Mouse (Mus musculus): ENCODE results near the gene Btd. TPM values are rescaled to one million over a fixed set of nuclear protein-coding genes. Genes with fewer than 3 reads are reported as not detected.

Gene Btd
- polyA plus RNA-seq, 1 experiment from 2014 or later: 33.5 TPM

DNA sequence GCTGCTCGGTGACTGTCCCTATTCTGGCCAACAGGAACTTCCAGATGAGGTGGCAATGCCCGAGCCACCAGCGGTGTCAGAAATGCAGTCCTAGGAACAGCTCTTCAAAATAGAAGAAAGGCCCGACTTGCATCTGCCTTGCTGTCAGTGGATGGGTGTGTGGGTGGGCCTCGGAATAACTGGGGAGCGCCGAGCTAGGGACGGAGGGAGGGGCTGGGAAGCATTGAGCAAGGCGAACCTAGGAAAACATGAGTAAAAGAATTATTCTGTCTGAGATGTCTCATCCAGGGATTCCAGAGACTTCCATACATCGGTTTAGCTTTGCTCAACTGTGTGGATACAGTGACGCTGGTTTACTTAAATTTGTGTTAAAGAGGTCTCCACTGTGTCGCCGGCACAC is 27.5 kb downstream of the Btd start:
- peaks cover 18% of the 10 kb centered on the region for H3K36me3 ChIP-seq
- H3K4me1 ChIP-seq: peaks cover 52% of the 10 kb centered on the region
- 85% methylated on average over 13 of the region's 13 CpGs for WGBS
- H3K4me2 ChIP-seq: no peak overlapping the region
- H3K9ac ChIP-seq: no peak overlapping the region
- H3K27me3 ChIP-seq: no peaks in the 10 kb centered on the region
- no peak for ATAC-seq (ENCODE audit: insufficient number of reproducible peaks, insufficient read depth, low FRiP score, low TSS enrichment, low read depth)
- peak overlapping the region; percentile 89 for H3K27ac ChIP-seq
- no peak overlapping the region for H3K4me3 ChIP-seq
- no peaks in the 10 kb centered on the region for H3K9me3 ChIP-seq

DNA sequence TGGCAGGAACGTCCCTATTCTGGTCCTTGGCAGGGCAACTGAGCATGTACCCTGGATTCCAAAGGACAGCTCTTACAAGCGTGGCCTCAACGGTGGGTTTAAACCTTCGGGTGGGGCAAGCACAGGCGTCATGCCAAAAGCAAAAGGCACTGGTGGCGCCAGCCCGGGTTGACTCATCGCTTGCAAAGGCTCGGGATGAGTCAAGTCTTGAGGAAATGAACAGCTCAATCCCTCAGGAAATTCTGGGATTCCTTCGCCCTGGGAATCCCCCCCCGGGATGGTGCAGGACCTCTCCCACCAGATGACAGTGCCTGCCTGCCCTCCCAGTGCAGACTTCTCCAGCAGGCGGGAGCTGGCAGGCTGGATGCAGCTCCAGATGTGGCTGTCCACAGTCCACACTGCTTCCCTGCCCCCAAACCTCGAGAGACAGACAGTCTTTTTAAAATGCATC is 28.4 kb downstream of the Btd start:
- Histone ChIP-seq H3K9me3 (no peaks in the 10 kb centered on the region), H3K27me3 (no peaks in the 10 kb centered on the region), H3K4me1 (peaks cover 43% of the 10 kb centered on the region), H3K4me3 (no peak overlapping the region), H3K27ac (peak overlapping the region; percentile 89), H3K36me3 (peaks cover 18% of the 10 kb centered on the region), H3K4me2 (peak overlapping the region; percentile 29), H3K9ac (peak overlapping the region; percentile 6; the same call in 1 of the 2 replicates)
- WGBS: 62% methylated on average over 13 of the region's 13 CpGs
- peak; percentile 53; the same call in 1 of the 2 replicates for ATAC-seq (ENCODE audit: insufficient number of reproducible peaks, insufficient read depth, low FRiP score, low TSS enrichment, low read depth)

DNA sequence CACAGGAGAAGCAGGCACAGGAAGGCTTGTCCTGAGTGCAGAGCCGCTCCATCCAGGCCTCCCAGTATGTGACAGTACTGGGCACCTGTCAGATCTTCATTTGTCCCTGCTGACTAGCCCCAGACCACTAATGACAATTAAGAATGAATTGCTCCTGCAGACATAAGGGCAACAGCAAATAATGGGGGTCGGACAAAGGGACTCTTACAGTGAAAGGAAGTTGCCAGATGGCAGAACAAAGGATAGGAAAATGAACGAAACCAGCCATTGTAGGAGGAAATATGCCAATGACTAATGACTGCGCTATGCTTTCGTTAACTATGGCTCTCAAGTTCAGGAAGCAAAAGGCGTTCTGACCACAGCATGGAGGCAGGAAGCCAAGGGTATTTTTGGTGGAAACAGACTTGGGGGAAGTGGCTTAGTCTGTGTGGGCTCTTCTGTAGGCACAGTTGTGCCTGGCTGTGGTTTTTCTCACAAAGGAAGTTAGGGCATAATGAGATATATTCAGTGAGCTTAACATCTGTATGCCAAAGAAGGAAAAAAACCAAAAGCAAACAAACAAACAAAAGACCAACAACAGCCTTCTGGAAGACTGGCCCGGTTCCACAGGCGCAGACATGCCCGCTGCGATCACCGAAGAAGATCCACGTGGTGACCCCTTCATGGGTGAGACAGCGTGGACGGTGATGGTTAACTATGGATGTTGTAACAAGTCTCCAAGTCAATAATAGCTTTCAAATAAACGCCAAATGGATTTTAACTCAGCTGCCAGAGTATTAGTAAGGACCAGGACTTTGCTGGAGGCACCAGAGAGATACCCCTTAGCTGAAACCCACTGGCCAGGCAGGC is 29.0 kb downstream of the Btd start:
- H3K9ac ChIP-seq: peak overlapping the region; percentile 6
- no peaks in the 10 kb centered on the region for H3K27me3 ChIP-seq
- H3K27ac ChIP-seq: peak overlapping the region; percentile 89
- 68% methylated on average over 15 of the region's 15 CpGs for WGBS
- H3K4me2 ChIP-seq: peak overlapping the region; percentile 29
- no peak overlapping the region for H3K4me3 ChIP-seq
- peaks cover 18% of the 10 kb centered on the region for H3K36me3 ChIP-seq
- H3K4me1 ChIP-seq: peaks cover 36% of the 10 kb centered on the region
- no peak; the same call in 1 of the 2 replicates for ATAC-seq (ENCODE audit: insufficient number of reproducible peaks, insufficient read depth, low FRiP score, low TSS enrichment, low read depth)
- H3K9me3 ChIP-seq: no peaks in the 10 kb centered on the region

DNA sequence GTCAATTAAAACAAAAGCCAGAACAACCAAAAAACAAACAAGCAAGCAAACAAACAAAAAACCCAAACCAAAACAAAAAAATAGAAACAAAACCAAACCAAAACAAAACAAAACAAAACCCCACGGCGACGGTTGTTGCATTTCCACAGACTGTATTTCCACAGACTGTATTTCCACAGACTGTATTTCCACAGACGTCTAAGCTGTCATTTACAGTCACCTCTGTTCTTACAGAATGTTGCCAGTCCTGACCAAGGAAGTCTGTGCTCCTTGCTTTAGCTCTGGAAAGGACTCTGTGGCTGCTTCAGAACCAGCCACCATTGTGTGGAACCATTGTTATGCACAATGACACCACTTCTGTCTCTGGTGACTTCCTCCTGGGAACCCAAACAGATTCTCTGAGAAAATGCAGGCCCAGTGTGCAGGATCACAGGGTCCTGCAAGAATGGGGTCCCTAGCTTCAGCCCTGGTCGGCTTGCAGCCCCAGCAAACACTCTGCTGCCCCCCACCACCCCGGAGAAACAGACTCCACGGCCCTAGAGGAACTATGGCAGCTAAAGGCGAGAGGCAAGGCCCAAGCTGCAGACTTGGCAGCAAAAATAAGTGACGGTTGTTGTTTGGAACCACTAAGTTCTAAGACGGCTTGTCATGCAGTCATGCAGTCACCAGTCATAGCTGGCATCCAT is 30.9 kb downstream of the Btd start:
- no peak for ATAC-seq (ENCODE audit: insufficient number of reproducible peaks, insufficient read depth, low FRiP score, low TSS enrichment, low read depth)
- no peak overlapping the region for H3K9ac ChIP-seq
- peak overlapping the region; percentile 2; the same call in 1 of the 2 replicates for H3K27ac ChIP-seq
- H3K4me2 ChIP-seq: no peak overlapping the region
- H3K9me3 ChIP-seq: no peaks in the 10 kb centered on the region
- H3K27me3 ChIP-seq: no peaks in the 10 kb centered on the region
- H3K4me1 ChIP-seq: peaks cover 28% of the 10 kb centered on the region
- no peak overlapping the region for H3K4me3 ChIP-seq
- 55% methylated on average over 10 of the region's 10 CpGs for WGBS
- peaks cover 15% of the 10 kb centered on the region for H3K36me3 ChIP-seq

DNA sequence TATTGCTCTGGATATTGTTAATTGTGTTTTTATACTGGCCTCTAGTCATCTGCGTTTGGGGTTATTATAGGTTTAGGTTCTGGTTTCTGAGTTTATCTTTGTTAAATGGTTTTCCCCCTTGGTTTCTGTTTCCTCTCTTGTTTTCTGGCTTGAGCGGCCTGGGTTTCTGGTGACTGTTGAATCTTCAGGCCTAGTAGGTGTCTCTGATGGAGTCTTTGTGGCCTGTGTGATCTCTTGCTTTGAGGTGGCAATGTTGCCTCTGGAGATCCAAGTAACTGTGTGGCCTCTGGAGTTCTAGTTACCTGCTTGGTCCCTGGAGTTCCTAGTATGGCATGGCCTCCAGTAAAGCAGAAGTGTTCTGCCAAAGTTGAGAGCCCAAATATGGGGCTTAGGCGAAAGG is 39.8 kb downstream of the Btd start:
- no peak for ATAC-seq (ENCODE audit: insufficient number of reproducible peaks, insufficient read depth, low FRiP score, low TSS enrichment, low read depth)
- 92% methylated on average over 3 of the region's 3 CpGs for WGBS

DNA sequence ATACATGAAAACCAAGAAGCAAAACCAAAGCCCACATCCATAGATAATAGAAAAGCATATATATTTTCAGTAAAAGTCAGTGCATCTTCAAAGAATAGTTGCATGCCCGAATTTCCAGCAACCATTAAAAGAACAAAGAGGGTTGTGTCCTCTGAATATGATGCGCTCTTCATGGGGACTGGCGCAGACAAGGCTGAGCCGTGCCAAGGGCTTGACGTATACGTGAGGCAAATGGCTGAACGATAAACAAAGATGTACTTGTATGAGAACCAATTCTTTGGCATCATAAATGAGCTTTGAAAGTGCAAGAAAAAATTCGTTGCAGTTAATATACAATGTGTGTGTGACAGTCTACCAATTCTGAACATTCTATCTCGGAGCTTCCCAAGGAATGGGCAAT is 40.5 kb downstream of the Btd start:
- H3K27ac ChIP-seq: no peak overlapping the region
- H3K9me3 ChIP-seq: no peaks in the 10 kb centered on the region
- WGBS: 81% methylated on average over 9 of the region's 9 CpGs
- H3K4me1 ChIP-seq: peaks cover 14% of the 10 kb centered on the region
- ATAC-seq (ENCODE audit: insufficient number of reproducible peaks, insufficient read depth, low FRiP score, low TSS enrichment, low read depth): no peak
- no peaks in the 10 kb centered on the region for H3K36me3 ChIP-seq
- no peak overlapping the region for H3K4me3 ChIP-seq
- H3K4me2 ChIP-seq: no peak overlapping the region
- no peaks in the 10 kb centered on the region for H3K27me3 ChIP-seq
- no peak overlapping the region for H3K9ac ChIP-seq

More for the DNA sequence above, 39.8 kb downstream of the Btd start:
- no peaks in the 10 kb centered on the region for H3K27me3 ChIP-seq
- peaks cover 14% of the 10 kb centered on the region for H3K4me1 ChIP-seq
- no peaks in the 10 kb centered on the region for H3K9me3 ChIP-seq
- H3K36me3 ChIP-seq: no peaks in the 10 kb centered on the region
- H3K4me2 ChIP-seq: no peak overlapping the region
- no peak overlapping the region for H3K9ac ChIP-seq
- no peak overlapping the region for H3K4me3 ChIP-seq
- H3K27ac ChIP-seq: no peak overlapping the region

DNA sequence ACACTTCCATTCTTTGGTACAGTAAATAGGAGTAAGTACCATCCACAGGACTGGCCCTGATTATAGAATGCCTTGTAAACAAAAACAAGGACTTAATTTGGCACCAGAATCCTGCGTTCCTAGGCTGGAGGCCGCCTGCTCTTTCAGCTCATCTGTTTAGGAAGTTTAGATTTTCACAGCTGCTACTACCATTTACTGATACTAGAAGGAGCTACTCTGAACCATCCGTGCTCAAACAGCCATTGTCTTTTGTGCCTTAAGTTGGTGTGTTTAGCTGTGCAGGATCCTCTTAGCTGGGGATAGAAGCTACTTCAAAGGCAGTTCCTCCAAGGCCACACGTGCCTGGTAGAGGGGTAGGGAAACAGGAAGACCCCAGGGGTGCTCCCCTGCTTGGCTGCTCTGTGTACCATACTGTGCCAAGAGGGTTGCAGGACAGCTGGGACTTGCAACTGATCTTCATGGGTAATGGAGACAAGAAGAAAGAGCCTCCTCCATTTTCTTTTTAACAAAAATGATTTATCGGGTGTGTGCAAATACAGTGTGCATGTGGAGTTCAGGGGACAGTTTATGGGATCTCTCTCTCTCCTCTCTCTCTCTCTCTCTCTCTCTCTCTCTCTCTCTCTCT is 41.2 kb downstream of the Btd start:
- H3K4me1 ChIP-seq: peaks cover 14% of the 10 kb centered on the region
- H3K4me2 ChIP-seq: no peak overlapping the region
- no peaks in the 10 kb centered on the region for H3K9me3 ChIP-seq
- H3K9ac ChIP-seq: no peak overlapping the region
- ATAC-seq (ENCODE audit: insufficient number of reproducible peaks, insufficient read depth, low FRiP score, low TSS enrichment, low read depth): no peak
- WGBS: 40% methylated on average over 5 of the region's 5 CpGs
- peak overlapping the region; percentile 64 for H3K27ac ChIP-seq
- H3K4me3 ChIP-seq: no peak overlapping the region
- H3K36me3 ChIP-seq: no peaks in the 10 kb centered on the region
- H3K27me3 ChIP-seq: no peaks in the 10 kb centered on the region

DNA sequence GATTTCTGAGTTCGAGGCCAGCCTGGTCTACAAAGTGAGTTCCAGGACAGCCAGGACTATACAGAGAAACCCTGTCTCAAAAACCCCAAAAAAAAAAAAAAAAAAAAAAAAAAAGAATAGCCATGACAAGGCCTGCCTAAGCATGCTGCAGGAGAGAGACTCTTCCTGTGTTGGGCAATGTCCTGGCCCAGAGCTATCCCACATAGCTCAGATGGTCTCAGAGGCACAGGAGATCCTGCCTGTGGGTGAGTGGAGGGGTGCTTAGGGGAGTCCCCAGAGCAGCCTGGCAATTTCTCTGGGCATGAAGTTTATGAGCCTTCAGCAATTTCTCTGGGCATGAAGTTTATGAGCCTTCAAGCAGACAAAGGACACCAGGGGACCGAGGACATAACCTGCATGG is 42.8 kb downstream of the Btd start:
- Histone ChIP-seq H3K27me3 (no peaks in the 10 kb centered on the region), H3K36me3 (no peaks in the 10 kb centered on the region), H3K9ac (no peak overlapping the region), H3K27ac (no peak overlapping the region), H3K4me3 (no peak overlapping the region), H3K4me2 (no peak overlapping the region), H3K9me3 (no peaks in the 10 kb centered on the region), H3K4me1 (peaks cover 14% of the 10 kb centered on the region)
- ATAC-seq (ENCODE audit: insufficient number of reproducible peaks, insufficient read depth, low FRiP score, low TSS enrichment, low read depth): no peak
- 80% methylated on average over 2 of the region's 2 CpGs for WGBS

DNA sequence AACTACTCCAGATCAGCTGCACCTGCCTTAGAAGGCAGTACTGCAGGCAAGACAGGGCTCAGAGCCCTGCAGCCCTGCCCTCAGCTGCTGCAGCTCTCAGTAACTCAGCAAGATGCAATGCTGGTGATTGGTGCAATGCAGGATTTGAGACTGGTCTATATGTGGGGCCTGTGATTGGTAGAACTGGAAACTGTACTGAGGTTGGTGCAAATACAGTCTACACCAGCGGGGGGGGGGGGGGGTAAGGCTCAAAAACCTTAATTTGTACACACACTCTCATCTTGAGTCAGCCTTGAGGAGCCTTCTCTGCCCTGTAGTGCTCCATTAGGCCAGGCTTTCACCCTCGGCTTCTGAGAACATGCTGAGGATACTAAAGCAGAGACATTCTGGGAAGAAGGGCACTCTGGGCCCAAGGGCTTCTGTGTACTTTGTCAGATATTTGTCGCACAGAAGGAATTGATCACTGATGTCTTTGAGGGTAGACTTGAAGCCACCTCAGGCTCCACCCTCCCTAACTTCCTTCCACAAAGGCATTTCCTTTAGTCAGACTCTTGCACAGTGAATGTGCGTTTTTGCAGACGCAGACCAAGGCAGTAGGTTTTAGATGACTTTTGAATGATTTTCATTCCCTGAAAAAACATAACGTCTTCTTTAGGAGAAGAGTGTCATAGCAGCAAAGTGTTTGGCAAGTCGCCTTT is 43.7 kb downstream of the Btd start:
- no peak overlapping the region for H3K9ac ChIP-seq
- peak overlapping the region; percentile 28 for H3K27ac ChIP-seq
- peaks cover 14% of the 10 kb centered on the region for H3K4me1 ChIP-seq
- no peak overlapping the region for H3K4me2 ChIP-seq
- WGBS: 46% methylated on average over 7 of the region's 7 CpGs
- ATAC-seq (ENCODE audit: insufficient number of reproducible peaks, insufficient read depth, low FRiP score, low TSS enrichment, low read depth): no peak
- H3K9me3 ChIP-seq: no peaks in the 10 kb centered on the region
- H3K27me3 ChIP-seq: no peaks in the 10 kb centered on the region
- H3K4me3 ChIP-seq: no peak overlapping the region
- no peaks in the 10 kb centered on the region for H3K36me3 ChIP-seq

DNA sequence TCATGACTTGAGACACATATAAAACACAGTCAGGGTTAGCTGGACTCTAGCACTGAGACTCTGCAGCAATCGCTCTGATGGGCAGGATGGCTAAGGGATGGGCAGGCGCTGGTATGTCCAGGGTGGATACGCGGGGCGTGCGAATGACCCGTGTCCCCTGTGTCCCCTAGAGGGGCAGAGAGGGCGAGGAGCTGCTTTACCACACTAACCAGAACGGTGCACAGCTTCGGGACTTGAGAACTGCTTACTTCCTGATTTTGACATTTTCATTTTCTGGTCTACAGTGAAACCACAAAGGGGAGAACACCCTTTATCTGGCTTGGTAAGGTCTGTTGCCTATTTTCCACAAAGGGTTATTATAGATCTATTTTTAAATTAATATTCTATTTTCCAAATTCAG is 44.9 kb downstream of the Btd start:
- 87% methylated on average over 10 of the region's 10 CpGs for WGBS
- no peaks in the 10 kb centered on the region for H3K27me3 ChIP-seq
- no peak for ATAC-seq (ENCODE audit: insufficient number of reproducible peaks, insufficient read depth, low FRiP score, low TSS enrichment, low read depth)
- H3K27ac ChIP-seq: no peak overlapping the region
- H3K36me3 ChIP-seq: no peaks in the 10 kb centered on the region
- no peak overlapping the region for H3K4me3 ChIP-seq
- H3K4me2 ChIP-seq: no peak overlapping the region
- H3K9me3 ChIP-seq: no peaks in the 10 kb centered on the region
- H3K9ac ChIP-seq: no peak overlapping the region
- peaks cover 14% of the 10 kb centered on the region for H3K4me1 ChIP-seq

DNA sequence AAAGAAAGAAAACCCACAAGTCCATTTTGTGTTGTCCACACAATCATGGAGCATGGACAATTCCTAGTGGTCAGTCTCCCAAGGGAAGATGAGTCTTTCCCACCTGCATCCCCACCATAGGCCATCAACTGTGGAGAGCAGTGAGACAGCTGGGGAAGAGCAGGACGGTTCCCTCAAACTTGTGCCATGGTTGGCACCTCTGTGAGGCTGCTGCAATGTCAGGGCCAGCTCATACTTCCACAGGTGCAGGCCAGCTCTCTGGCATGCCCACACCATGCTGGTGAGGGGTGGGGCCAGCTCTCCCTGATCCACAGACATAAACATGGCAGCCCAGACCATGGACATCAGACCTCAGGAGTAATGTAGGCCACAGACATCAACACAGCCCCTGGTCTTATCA is 45.4 kb downstream of the Btd start:
- Histone ChIP-seq H3K4me2 (no peak overlapping the region), H3K4me3 (no peak overlapping the region), H3K27me3 (no peaks in the 10 kb centered on the region), H3K27ac (no peak overlapping the region), H3K4me1 (peaks cover 14% of the 10 kb centered on the region), H3K36me3 (no peaks in the 10 kb centered on the region), H3K9me3 (no peaks in the 10 kb centered on the region), H3K9ac (no peak overlapping the region)
- ATAC-seq (ENCODE audit: insufficient number of reproducible peaks, insufficient read depth, low FRiP score, low TSS enrichment, low read depth): no peak
- WGBS: 87% methylated on average over 1 of the region's 1 CpGs

Data from embryonic facial prominence, embryonic 13.5 days (tissue).